Mouse (Mus musculus): Measurements from ENCODE around the gene Mmel1.

Gene Mmel1

GRCm38 (mm10) chr4:154908490-154908889 is 39.1 kb downstream of the Mmel1 start:
- DNase-seq: no peak

DNA sequence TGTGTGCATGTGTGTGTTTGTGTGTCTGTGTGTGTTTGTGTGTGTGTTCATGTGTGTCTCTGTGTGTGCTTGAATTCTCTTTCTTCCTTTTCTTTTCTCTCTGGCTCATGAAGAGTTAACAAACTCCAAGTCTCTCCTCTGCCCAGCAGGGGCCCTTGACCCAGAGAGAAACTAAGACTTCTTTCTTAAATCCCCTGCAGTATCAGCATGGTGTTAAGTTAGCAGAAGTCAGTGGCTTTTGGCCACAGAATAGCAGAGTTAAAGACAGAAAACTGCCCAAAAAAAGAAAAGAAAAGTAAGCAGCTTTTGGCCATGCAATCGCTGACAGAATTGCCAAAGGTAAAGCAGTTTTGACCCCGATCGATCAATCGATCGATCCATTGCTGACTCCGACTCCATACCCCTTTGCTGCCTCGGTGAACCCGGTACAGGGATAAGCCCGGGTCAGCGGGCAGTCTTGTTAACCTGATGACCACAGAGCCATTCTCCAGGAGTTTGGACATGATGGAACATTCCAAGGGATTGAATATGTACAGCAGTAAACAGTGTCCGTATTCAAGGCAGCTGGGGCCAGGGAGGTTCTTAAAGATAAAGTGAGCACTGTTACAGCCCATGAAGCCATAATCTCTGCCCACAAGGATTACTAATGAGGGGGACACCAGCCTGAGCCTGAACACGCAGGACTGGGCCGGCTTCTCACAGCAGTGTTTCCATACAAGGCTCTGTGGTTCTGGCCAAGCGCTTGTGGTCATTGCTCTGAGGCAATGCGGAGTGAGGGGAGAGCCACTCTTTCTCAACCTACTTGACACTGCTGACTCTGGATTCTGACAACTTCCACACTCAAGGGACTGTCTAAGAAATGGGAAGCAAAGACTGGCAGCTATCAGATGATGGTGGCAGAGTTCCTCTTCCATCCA is 41.5 kb downstream of the Mmel1 start:
- DNase-seq: no peak

GRCm38 (mm10) chr4:154911644-154912043 is 42.3 kb downstream of the Mmel1 start:
- no peak for DNase-seq

DNA sequence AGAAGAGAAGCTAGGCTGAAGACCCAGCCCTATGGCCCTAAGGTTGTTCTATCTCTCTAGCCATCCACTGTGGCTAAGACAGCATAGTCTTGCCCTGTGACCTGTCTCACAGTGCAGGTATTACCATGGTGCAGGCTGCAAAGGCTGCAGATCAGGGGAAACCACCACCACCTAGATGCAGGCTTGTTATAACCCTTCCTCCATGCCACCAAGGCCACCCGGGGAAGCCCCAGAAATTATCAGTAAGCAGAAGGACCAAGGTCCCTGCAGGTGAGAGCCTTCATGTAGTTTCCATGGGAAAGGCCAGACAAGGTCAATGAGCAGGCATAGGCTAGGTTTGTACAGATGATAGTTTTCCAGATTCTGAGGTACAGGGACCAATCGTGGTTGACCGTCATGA is 44.5 kb downstream of the Mmel1 start:
- DNase-seq: no peak

- no peak for DNase-seq
Measured at GRCm38 (mm10) chr4:154914252-154914651, 44.9 kb downstream of the Mmel1 start.

GRCm38 (mm10) chr4:154914707-154915106 is 45.3 kb downstream of the Mmel1 start:
- DNase-seq: no peak

DNA sequence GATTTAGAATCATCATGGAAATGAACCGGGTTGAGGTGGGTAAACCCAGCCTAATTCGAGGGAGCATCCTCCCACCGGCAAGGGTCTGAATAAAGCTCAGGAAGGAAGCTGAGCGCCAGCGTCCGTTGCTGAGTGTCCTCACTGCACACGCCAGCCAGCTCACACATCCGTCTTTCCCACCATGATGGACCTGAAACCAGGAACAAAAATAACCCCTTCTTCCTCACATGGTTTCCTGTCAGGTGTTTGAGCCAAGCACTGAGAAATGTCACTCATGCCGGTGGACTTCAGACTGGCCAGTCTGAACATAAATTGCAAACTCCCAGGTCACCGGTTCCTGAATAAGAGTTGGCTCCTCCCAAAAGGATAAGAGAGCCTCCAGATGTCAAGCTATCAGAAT is 45.9 kb downstream of the Mmel1 start:
- DNase-seq: no peak

GRCm38 (mm10) chr4:154916662-154917061 is 47.3 kb downstream of the Mmel1 start:
- DNase-seq: no peak

DNA sequence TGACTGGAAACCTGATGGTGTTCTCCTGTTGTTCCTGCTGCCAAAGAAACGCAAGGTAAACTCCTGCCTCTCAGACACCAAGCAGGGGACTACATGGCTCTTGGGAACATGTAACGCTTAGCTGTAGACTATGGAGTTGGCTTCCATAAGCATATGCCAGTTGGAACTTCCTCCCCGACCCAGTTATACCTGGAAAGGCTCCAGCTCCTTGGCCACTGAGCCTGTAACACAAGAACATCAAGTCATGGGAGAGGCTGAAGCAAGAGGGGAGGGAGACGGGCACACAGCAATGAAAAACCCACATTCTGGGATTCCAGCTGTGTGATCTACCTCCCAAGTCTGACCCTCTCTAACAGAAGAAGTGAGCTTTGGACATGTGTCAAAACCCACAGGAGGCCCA is 52.9 kb downstream of the Mmel1 start:
- no peak for DNase-seq

GRCm38 (mm10) chr4:154922931-154923330 is 53.5 kb downstream of the Mmel1 start:
- no peak for DNase-seq

DNA sequence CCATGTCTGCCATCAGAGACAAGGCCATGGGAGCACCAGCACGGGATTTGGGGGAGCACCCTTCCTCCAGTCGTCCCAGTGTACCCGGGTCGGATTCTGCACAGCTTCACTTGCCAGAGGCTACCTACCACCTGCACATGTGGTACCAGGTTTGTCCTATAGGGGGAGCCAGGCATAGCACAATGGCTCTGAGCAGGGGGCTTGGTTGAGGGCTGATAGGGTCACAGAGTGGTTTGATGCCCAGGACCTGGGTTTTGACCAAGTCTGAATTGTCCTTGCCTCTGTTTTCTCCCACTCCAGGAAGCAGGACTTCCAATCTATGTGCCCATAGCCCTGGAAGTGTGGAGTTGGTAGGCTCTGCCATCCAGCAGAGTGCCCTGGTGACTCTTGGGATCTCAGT is 56.0 kb downstream of the Mmel1 start:
- no peak for DNase-seq

GRCm38 (mm10) chr4:154926969-154927898 is 57.8 kb downstream of the Mmel1 start:
- no peak for DNase-seq

- no peak for DNase-seq
Measured at GRCm38 (mm10) chr4:154927899-154928337, 58.5 kb downstream of the Mmel1 start.

GRCm38 (mm10) chr4:154928395-154929087 is 59.2 kb downstream of the Mmel1 start, which contains the start of gene Tnfrsf14:
Gene Tnfrsf14 (minus strand): TSS chr4:154928563.
- no peak for DNase-seq

GRCm38 (mm10) chr4:154929088-154929660 is 59.8 kb downstream of the Mmel1 start:
- no peak for DNase-seq

GRCm38 (mm10) chr4:154933306-154933907 is 64.0 kb downstream of the Mmel1 start:
- DNase-seq: no peak

DNA sequence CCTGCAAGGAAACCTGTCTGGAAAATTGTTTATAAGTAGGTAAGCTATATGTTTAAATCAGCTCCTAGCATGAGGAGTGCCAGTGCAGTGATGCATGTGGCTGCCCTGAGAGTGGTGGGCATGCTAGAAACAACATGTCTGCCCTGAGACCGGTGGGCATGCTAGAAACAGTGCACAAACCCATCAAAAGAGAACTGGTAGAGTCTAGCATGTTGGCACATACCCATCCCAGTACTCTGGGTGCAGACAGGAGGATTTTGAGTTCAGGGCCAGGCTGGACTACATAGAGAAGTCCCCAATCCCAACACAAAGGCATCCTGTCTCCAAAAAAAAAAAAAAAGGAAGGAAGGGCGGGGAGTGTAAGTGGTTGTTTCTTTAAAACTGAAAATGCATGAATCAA is 65.4 kb downstream of the Mmel1 start:
- no peak for DNase-seq

DNA sequence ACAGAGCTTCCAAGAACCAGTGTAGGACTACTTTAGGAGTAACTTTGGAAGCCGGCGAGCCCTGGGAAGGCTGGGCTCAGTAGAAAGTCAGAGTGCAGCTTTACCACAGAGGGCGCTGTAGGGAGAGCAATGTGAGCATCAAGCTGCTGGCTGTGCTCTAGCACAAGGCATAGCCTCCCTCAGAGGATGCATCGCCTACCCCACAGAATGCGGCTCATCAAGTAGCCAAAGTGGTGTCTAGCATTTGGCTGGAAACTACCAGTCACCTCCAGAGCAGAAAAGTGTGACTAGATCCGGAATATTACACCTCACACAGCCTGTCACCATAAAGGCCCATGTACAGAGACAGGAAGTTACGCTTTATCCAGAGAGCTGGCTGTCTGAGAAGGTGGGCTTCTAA is 66.4 kb downstream of the Mmel1 start:
- no peak for DNase-seq

- DNase-seq: no peak
Measured at GRCm38 (mm10) chr4:154936542-154937255, 67.3 kb downstream of the Mmel1 start.

DNA sequence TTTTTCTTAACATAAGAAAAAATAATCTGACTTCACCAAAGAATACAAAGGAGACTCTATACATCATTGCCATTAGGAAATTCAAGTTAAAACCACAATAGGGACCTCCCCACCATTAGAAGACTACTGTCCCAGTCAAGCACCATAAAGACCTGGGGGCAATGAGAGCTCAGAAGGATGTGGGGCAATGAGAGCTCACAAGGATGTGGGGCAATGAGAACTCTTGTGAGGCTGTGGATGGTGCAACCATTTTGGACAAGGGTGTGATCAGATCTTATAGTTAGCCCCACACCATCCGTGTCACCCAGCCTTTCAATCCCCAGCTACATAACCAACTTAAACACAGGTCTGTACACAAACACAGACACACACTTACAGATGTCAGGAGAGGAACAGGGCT is 68.4 kb downstream of the Mmel1 start:
- no peak for DNase-seq

DNA sequence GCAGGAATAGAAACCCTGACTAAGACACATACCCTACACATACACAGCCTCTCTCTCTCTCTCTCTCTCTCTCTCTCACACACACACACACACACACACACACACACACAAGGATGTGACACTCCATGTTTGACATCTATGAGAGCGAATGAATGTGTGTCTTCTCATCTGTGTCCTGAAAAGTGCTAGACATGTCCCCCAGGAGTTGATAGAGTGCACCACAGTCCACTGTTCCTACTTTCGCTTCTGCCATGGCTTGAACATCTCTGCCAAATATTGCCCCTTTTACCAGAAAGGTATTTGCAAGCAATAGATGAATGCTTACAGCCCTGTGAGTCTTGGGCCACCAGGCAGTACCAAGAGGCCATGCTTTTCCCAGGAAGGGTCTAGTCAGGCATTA is 70.8 kb downstream of the Mmel1 start:
- no peak for DNase-seq
